In genomic region chr5:99378437-99379226, GRCm38 (mm10) we compare ENCODE assay signal across 18 mouse cellular contexts.
A peak's percentile ranks its signal among the peaks of the same experiment; 100 is the strongest.
DNase-seq lines count a peak whose midpoint lies in the region; ATAC-seq and TF ChIP-seq lines count a peak whose summit lies in the region.
"Had no signal": no experiment of that assay in that cellular context is flagged by ENCODE, and none has a peak within 500 bp of the region (broad histone marks: within the 10 kb centered on the region; RNA-seq: fewer than 3 reads in every experiment).

No protein-coding gene starts in this region.

- H3K9me3 ChIP-seq in forebrain, embryonic 12.5 days, result no peaks in the 10 kb centered on the region
- no peaks in the 10 kb centered on the region for H3K9me3 ChIP-seq in forebrain, embryonic 11.5 days (ENCODE audit: control insufficient read depth, low read length)
- no peaks in the 10 kb centered on the region for H3K9me3 ChIP-seq in midbrain, embryonic 14.5 days (ENCODE audit: control insufficient read depth, low read length)
- H3K9me3 ChIP-seq in midbrain, embryonic 10.5 days (replicated peaks), result no peaks in the 10 kb centered on the region
- H3K9me3 ChIP-seq in forebrain, embryonic 14.5 days (replicated peaks; ENCODE audit: control insufficient read depth, low read length), result no peaks in the 10 kb centered on the region
- no peaks in the 10 kb centered on the region for H3K9me3 ChIP-seq in midbrain, postnatal 0 days (ENCODE audit: low read length)
- H3K9me3 ChIP-seq: embryonic facial prominence, embryonic 12.5 days had no signal

- H3K4me1 ChIP-seq in forebrain, embryonic 12.5 days, result peaks cover 23% of the 10 kb centered on the region
- peaks cover 7% of the 10 kb centered on the region; the same call in 1 of the 2 replicates for H3K4me1 ChIP-seq in forebrain, embryonic 11.5 days (replicated peaks; ENCODE audit: control insufficient read depth, insufficient read depth, low read length)
- H3K4me1 ChIP-seq in midbrain, embryonic 14.5 days (ENCODE audit: control insufficient read depth, insufficient read depth, low read length), result peaks cover 19% of the 10 kb centered on the region
- H3K4me1 ChIP-seq in midbrain, embryonic 10.5 days, result peaks cover 27% of the 10 kb centered on the region
- peaks cover 16% of the 10 kb centered on the region; the same call in 1 of the 2 replicates for H3K4me1 ChIP-seq in forebrain, embryonic 14.5 days (ENCODE audit: control insufficient read depth, insufficient read depth, low read length)
- peaks cover 8% of the 10 kb centered on the region for H3K4me1 ChIP-seq in midbrain, postnatal 0 days (ENCODE audit: insufficient read depth, low read length)

- no peak overlapping the region for H3K4me3 ChIP-seq in forebrain, embryonic 12.5 days (replicated peaks)
- no peak overlapping the region for H3K4me3 ChIP-seq in forebrain, embryonic 11.5 days (ENCODE audit: low read depth, low read length)
- no peak overlapping the region for H3K4me3 ChIP-seq in midbrain, embryonic 14.5 days (replicated peaks; ENCODE audit: low read depth, low read length)
- no peak overlapping the region for H3K4me3 ChIP-seq in midbrain, embryonic 10.5 days
- no peak overlapping the region for H3K4me3 ChIP-seq in forebrain, embryonic 14.5 days (ENCODE audit: low read depth, low read length)
- H3K4me3 ChIP-seq in midbrain, postnatal 0 days (ENCODE audit: low read depth, low read length), result no peak overlapping the region
- H3K4me3 ChIP-seq: embryonic facial prominence, embryonic 12.5 days had no signal

- no peak for DNase-seq in forebrain, embryonic 11.5 days (ENCODE audit: low spot score)
- DNase-seq in midbrain, embryonic 14.5 days, result peak; percentile 71
- DNase-seq in midbrain, embryonic 10.5 days (ENCODE audit: low spot score), result no peak
- peak; percentile 68 for DNase-seq in forebrain, embryonic 14.5 days (ENCODE audit: low spot score)
- peak; percentile 64 for DNase-seq in midbrain, postnatal 0 days (ENCODE audit: low spot score)
- no peak for DNase-seq in urinary bladder, adult 18-20 months (ENCODE audit: low spot score in 2 of 2)
- DNase-seq: cerebellum, adult 8-10 months; gastrocnemius, postnatal 10 days; heart, postnatal 10 days; kidney, postnatal 10 days; layer of hippocampus, adult 9-11 months; liver; lung, adult 2 months; right cerebral cortex, adult 18-20 months; thymus, postnatal 14 days had no signal

- no peak overlapping the region for H3K27ac ChIP-seq in forebrain, embryonic 12.5 days
- H3K27ac ChIP-seq in forebrain, embryonic 11.5 days (ENCODE audit: low read depth, low read length), result no peak overlapping the region
- H3K27ac ChIP-seq in midbrain, embryonic 14.5 days (replicated peaks; ENCODE audit: low read depth, low read length), result peak overlapping the region; percentile 41
- no peak overlapping the region for H3K27ac ChIP-seq in midbrain, embryonic 10.5 days (replicated peaks)
- no peak overlapping the region for H3K27ac ChIP-seq in forebrain, embryonic 14.5 days (ENCODE audit: low read depth, low read length)
- H3K27ac ChIP-seq in midbrain, postnatal 0 days (ENCODE audit: low read depth, low read length), result no peak overlapping the region
- H3K27ac ChIP-seq: embryonic facial prominence, embryonic 12.5 days had no signal

- H3K4me2 ChIP-seq in forebrain, embryonic 12.5 days, result no peak overlapping the region
- H3K4me2 ChIP-seq in forebrain, embryonic 11.5 days (ENCODE audit: low read depth, low read length, severe bottlenecking), result no peak overlapping the region
- H3K4me2 ChIP-seq in midbrain, embryonic 14.5 days (ENCODE audit: low read length), result no peak overlapping the region
- H3K4me2 ChIP-seq in forebrain, embryonic 14.5 days (ENCODE audit: low read length), result no peak overlapping the region
- no peak overlapping the region for H3K4me2 ChIP-seq in midbrain, postnatal 0 days (ENCODE audit: low read depth, low read length, poor library complexity, severe bottlenecking)
- H3K4me2 ChIP-seq: embryonic facial prominence, embryonic 12.5 days had no signal

- ATAC-seq in forebrain, embryonic 12.5 days (ENCODE audit: low FRiP score), result peak; percentile 68; the same call in 1 of the 2 replicates
- ATAC-seq in forebrain, embryonic 11.5 days (replicated peaks; ENCODE audit: low FRiP score), result no peak
- ATAC-seq in midbrain, embryonic 14.5 days (ENCODE audit: low FRiP score, low TSS enrichment), result no peak
- ATAC-seq in forebrain, embryonic 14.5 days, result peak; percentile 69
- ATAC-seq in midbrain, postnatal 0 days (ENCODE audit: low FRiP score), result peak; percentile 49; the same call in 1 of the 2 replicates
- ATAC-seq: intestine, postnatal 0 days had no signal

- 59% methylated on average over 11 of the region's 11 CpGs for WGBS in forebrain, embryonic 12.5 days
- 70% methylated on average over 11 of the region's 11 CpGs for WGBS in forebrain, embryonic 11.5 days
- WGBS in midbrain, embryonic 14.5 days, result 78% methylated on average over 11 of the region's 11 CpGs
- WGBS in midbrain, embryonic 10.5 days, result 79% methylated on average over 11 of the region's 11 CpGs
- WGBS in forebrain, embryonic 14.5 days, result 48% methylated on average over 11 of the region's 11 CpGs
- WGBS in midbrain, postnatal 0 days, result 73% methylated on average over 11 of the region's 11 CpGs

- no peaks in the 10 kb centered on the region for H3K36me3 ChIP-seq in forebrain, embryonic 12.5 days (replicated peaks)
- no peaks in the 10 kb centered on the region for H3K36me3 ChIP-seq in forebrain, embryonic 11.5 days (ENCODE audit: control insufficient read depth, insufficient read depth, low read length)
- no peaks in the 10 kb centered on the region for H3K36me3 ChIP-seq in midbrain, embryonic 14.5 days (ENCODE audit: control insufficient read depth, insufficient read depth, low read length)
- H3K36me3 ChIP-seq in midbrain, embryonic 10.5 days, result no peaks in the 10 kb centered on the region
- no peaks in the 10 kb centered on the region for H3K36me3 ChIP-seq in forebrain, embryonic 14.5 days (ENCODE audit: control insufficient read depth, insufficient read depth, low read length)
- no peaks in the 10 kb centered on the region for H3K36me3 ChIP-seq in midbrain, postnatal 0 days (ENCODE audit: insufficient read depth, low read length)
- H3K36me3 ChIP-seq: embryonic facial prominence, embryonic 12.5 days had no signal

- no peak for TF ChIP-seq CTCF in midbrain, postnatal 0 days (IDR thresholded peaks at IDR 0.05)

- H3K27me3 ChIP-seq in forebrain, embryonic 12.5 days, result peaks cover 7% of the 10 kb centered on the region; the same call in 1 of the 2 replicates
- no peaks in the 10 kb centered on the region for H3K27me3 ChIP-seq in forebrain, embryonic 11.5 days (ENCODE audit: control insufficient read depth, insufficient read depth, low read length)
- peaks cover 15% of the 10 kb centered on the region for H3K27me3 ChIP-seq in midbrain, embryonic 14.5 days (ENCODE audit: control insufficient read depth, insufficient read depth, low read length)
- peaks cover 87% of the 10 kb centered on the region for H3K27me3 ChIP-seq in midbrain, embryonic 10.5 days (ENCODE audit: low read depth, poor library complexity, severe bottlenecking)
- H3K27me3 ChIP-seq in forebrain, embryonic 14.5 days (replicated peaks; ENCODE audit: control insufficient read depth, insufficient read depth, low read length), result no peaks in the 10 kb centered on the region
- H3K27me3 ChIP-seq in midbrain, postnatal 0 days (ENCODE audit: insufficient read depth, low read length), result no peaks in the 10 kb centered on the region
- H3K27me3 ChIP-seq: embryonic facial prominence, embryonic 12.5 days had no signal

- H3K9ac ChIP-seq in forebrain, embryonic 12.5 days, result no peak overlapping the region
- no peak overlapping the region for H3K9ac ChIP-seq in forebrain, embryonic 11.5 days (ENCODE audit: low read length)
- no peak overlapping the region for H3K9ac ChIP-seq in midbrain, embryonic 14.5 days (replicated peaks; ENCODE audit: low read length)
- no peak overlapping the region for H3K9ac ChIP-seq in forebrain, embryonic 14.5 days (ENCODE audit: low read length)
- no peak overlapping the region for H3K9ac ChIP-seq in midbrain, postnatal 0 days (replicated peaks; ENCODE audit: low read length, poor library complexity, severe bottlenecking)
- H3K9ac ChIP-seq: embryonic facial prominence, embryonic 12.5 days had no signal

Comparison
In these comparisons a context has a peak if more than half of its experiments do, and no peak if none do; other contexts are left out.
1. ATAC-seq: peak in forebrain, embryonic 12.5 days (single experiment), forebrain, embryonic 14.5 days (single experiment) and midbrain, postnatal 0 days (single experiment); none in forebrain, embryonic 11.5 days (single experiment) and midbrain, embryonic 14.5 days (single experiment).
2. DNase-seq: peak in midbrain, embryonic 14.5 days (single experiment), forebrain, embryonic 14.5 days (single experiment) and midbrain, postnatal 0 days (single experiment); none in forebrain, embryonic 11.5 days (single experiment), midbrain, embryonic 10.5 days (single experiment) and urinary bladder, adult 18-20 months (0 of 2).